Mouse (Mus musculus) adrenal gland, adult (tissue): ENCODE data around the gene Mettl1.

Experiments used
- DNase-seq, 2 experiments: peaks; one replicate each; pipeline ENCODE4 v3.0.0; 2022 to 2023; ENCODE audit warnings: low spot score in 1 of 2; ENCODE audit not compliant: inconsistent age in 2 of 2

Gene Mettl1

GRCm38 (mm10) chr10:127081996-127082620 is 40.9 kb downstream of the Mettl1 start:
- DNase-seq, result peak in 1 of 2 experiments; percentile 19

- peak in 1 of 2 experiments; percentile 18 for DNase-seq
These were observed 42.2 kb downstream of the Mettl1 start for GRCm38 (mm10) chr10:127083292-127083914.

- DNase-seq, result no peak
These were observed 42.7 kb downstream of the Mettl1 start for GRCm38 (mm10) chr10:127083915-127084306.

- no peak for DNase-seq
These were observed 43.8 kb downstream of the Mettl1 start for GRCm38 (mm10) chr10:127085052-127085451.

GRCm38 (mm10) chr10:127085633-127086032 is 44.4 kb downstream of the Mettl1 start:
- no peak for DNase-seq

- DNase-seq, result peak; percentile 50 to 83
These were observed 49.6 kb downstream of the Mettl1 start for GRCm38 (mm10) chr10:127090560-127091411.

- DNase-seq, result peak; percentile 57 to 77
These were observed 50.5 kb downstream of the Mettl1 start for GRCm38 (mm10) chr10:127091507-127092396.

GRCm38 (mm10) chr10:127092742-127093141 is 51.5 kb downstream of the Mettl1 start:
- no peak for DNase-seq

GRCm38 (mm10) chr10:127094382-127094802 is 53.2 kb downstream of the Mettl1 start:
- no peak for DNase-seq
